Mouse (Mus musculus) intestine, embryonic 15.5 days (tissue): ENCODE measurements around the gene Nbas. TPM values are rescaled to one million over a fixed set of nuclear protein-coding genes. Genes with fewer than 3 reads are reported as not detected.
A peak's percentile ranks its signal among the peaks of the same experiment; 100 is the strongest.

Source experiments
- ATAC-seq: fragments of 200-750 bp; cut with Nextera tagmentation; 2 replicates; pipeline ENCODE4 v1.8.0; 2017; ENCODE audit warnings: moderate TSS enrichment, moderate library complexity
- H3K27ac ChIP-seq: fragments of 300-500 bp; sonication (generic); 2 replicates; pipeline ENCODE4 v1.5.1; 2015; ENCODE audit warnings: mild to moderate bottlenecking, inconsistent platforms
- H3K27me3 ChIP-seq: fragments of 300-500 bp; sonication (generic); replicated peaks from 2 replicates; pipeline ENCODE4 v1.6.1; 2015; ENCODE audit warnings: inconsistent platforms
- H3K36me3 ChIP-seq: fragments of 300-500 bp; sonication (generic); 2 replicates; pipeline ENCODE4 v1.6.1; 2015; ENCODE audit warnings: inconsistent platforms
- H3K4me1 ChIP-seq: fragments of 300-500 bp; sonication (generic); replicated peaks from 2 replicates; pipeline ENCODE4 v1.6.1; 2015; ENCODE audit warnings: inconsistent platforms
- H3K4me2 ChIP-seq: fragments of 300-500 bp; sonication (generic); replicated peaks from 2 replicates; pipeline ENCODE4 v1.6.1; 2015; ENCODE audit warnings: mild to moderate bottlenecking, inconsistent platforms
- H3K4me3 ChIP-seq: fragments of 300-500 bp; sonication (generic); replicated peaks from 2 replicates; pipeline ENCODE4 v1.5.1; 2015; ENCODE audit warnings: inconsistent platforms
- H3K9ac ChIP-seq: fragments of 300-500 bp; sonication (generic); 2 replicates; pipeline ENCODE4 v1.6.1; 2015; ENCODE audit warnings: inconsistent platforms
- H3K9me3 ChIP-seq: fragments of 300-500 bp; sonication (generic); 2 replicates; pipeline ENCODE4 v1.6.1; 2016; ENCODE audit warnings: inconsistent platforms
- WGBS: fragments of 180-500 bp; shearing (Covaris S2); methylation state at CpG from one replicate; pipeline ENCODE4 v1.1.7; 2015; 5-methylcytosine and 5-hydroxymethylcytosine counted together
- polyA plus RNA-seq: library from polyadenylated mRNA; unstranded; fragments of >200 nt; fragmentation: Nextera tagmentation; extraction: Ambion mirVana; gene quantifications from 2 replicates; pipeline ENCODE4 v1.2.1, GENCODE M21; 2015

Gene Nbas
- polyA plus RNA-seq, 1 experiment from 2014 or later = 16.4 TPM

DNA sequence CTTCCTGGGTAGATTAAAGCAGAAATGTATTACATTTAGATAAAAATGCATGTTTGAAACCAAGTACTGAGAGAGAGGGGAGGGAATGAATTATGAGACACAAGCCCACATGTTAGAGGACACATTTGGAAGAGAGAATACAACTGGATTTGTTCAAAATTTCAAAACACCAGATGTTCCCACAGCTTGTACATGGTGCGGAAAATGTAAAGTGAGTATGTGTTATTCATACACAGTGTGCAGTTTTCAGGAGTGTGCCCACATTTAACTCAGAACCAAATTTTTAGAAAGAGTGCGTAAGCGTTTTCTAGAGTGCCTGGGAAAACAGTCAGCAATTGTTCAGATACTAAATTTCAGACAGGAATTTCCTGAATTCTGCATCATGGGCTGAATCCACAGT, 217.3 kb downstream of the Nbas start:
- Histone ChIP-seq H3K27me3 (no peaks in the 10 kb centered on the region), H3K4me2 (no peak overlapping the region), H3K9ac (no peak overlapping the region), H3K36me3 (no peaks in the 10 kb centered on the region), H3K27ac (no peak overlapping the region), H3K4me1 (no peaks in the 10 kb centered on the region), H3K9me3 (no peaks in the 10 kb centered on the region), H3K4me3 (no peak overlapping the region)
- WGBS = 74% methylated on average over 3 of the region's 3 CpGs
- ATAC-seq = no peak

DNA sequence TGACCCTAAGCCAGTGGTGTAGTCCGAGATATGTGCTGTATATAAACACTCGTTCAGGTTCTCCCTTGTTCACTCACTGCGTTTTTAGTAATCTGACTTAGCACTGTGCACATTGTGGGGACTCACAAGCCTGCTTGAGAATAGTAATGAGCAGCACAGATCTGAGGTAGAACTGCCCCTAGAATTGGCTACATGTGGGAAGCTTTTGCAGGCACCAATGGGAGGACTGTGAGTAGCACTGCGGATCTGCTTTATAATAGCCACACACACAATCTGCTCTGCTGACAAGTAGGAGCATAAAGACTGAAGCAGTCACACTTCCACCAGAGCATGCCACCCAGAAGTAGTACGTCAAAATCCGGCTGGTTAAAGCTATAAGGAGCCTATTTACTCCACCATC, 228.3 kb downstream of the Nbas start:
- Histone ChIP-seq H3K36me3 (no peaks in the 10 kb centered on the region), H3K27ac (no peak overlapping the region), H3K9me3 (no peaks in the 10 kb centered on the region), H3K4me1 (no peaks in the 10 kb centered on the region), H3K4me3 (no peak overlapping the region), H3K27me3 (no peaks in the 10 kb centered on the region), H3K4me2 (no peak overlapping the region), H3K9ac (no peak overlapping the region)
- WGBS = 85% methylated on average over 6 of the region's 6 CpGs
- no peak for ATAC-seq

DNA sequence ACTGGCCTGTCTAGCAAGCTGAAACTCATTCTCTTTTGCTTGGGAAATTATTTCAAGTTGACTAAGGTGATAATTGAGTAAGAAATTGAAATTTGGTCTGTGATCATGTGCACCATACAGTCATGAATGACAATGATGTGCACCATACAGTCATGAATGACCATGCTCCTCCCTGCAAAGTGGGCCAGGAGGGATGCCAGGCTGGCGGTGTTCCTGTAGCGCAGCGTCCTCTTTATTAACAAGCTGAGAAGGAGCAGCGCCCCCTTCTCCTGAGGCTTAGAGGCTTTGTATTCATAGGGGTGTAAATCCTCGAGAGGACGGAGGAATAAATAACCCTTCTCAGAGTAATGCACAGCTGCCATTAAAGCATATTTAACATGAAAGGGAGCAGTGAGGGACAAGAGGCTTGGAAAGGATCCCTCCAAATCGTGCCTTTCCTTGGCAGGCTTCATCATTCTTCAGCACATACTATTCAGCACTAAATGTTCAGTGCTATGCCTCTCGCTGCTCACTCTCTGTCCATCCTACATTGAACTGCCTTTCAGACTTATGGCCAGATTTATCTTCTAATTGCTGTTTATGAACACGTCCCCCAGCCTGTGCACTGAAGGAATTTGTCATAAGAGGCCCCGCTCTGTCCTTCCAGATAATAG, 230.4 kb downstream of the Nbas start:
- H3K36me3 ChIP-seq = no peaks in the 10 kb centered on the region
- H3K27ac ChIP-seq = no peak overlapping the region
- H3K4me2 ChIP-seq = no peak overlapping the region
- H3K9me3 ChIP-seq = no peaks in the 10 kb centered on the region
- H3K4me3 ChIP-seq = no peak overlapping the region
- no peaks in the 10 kb centered on the region for H3K4me1 ChIP-seq
- WGBS = 80% methylated on average over 10 of the region's 10 CpGs
- no peaks in the 10 kb centered on the region for H3K27me3 ChIP-seq
- ATAC-seq = no peak
- no peak overlapping the region for H3K9ac ChIP-seq

DNA sequence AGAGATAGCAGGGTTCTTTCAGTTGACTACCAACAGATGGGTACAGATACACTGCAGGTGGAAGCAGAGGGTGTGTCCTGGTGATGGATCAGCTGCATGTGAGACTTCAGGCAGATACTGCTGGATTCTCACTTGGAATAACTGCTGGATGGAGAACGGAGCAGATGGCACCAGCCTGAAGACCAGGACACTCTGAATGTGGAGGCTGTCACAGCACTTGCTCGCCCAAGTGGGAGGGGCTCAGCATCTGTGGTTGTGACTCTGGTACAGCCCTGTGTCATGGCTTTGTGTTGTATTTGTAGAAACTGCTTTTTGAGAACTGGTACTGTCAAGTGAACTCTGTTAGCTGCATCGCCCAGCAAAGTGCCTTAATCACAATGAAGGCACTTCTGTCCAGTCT, 231.3 kb downstream of the Nbas start:
- no peak for ATAC-seq
- H3K4me1 ChIP-seq = no peaks in the 10 kb centered on the region
- 90% methylated on average over 3 of the region's 3 CpGs for WGBS

DNA sequence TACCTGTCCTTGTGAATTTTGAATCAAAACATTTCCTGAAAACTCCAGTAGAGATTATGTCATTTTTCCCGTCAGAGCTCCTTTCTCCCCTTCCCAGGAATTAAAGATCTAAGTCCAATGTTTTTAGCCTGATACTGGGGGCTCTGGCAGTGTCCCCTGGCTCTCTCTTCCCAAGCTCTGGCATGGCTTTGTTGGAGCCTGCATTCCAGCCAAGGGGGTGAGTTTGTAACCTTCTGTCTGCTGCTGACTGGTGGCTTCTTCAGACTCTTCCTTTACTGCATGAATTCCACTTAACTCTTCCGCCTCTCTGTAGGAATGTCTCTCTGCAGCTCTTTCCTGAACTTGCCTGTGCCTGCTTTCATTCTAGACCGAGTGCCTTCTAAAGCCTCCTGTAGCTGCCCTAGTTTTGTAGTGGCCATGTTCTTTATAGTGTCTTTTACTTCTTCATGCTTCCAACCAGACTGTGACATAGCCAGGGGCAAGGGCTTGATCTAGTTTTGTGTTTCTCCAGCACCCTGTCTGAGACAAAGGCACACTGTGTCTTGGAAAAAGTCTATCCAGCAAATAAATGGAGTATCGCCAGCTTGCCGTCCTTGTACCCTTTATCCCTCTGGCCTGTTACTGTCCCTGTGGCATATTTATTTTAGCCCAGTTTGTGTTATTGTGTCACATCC, 236.0 kb downstream of the Nbas start:
- WGBS = 75% methylated on average over 5 of the region's 5 CpGs
- Histone ChIP-seq H3K27me3 (no peaks in the 10 kb centered on the region), H3K27ac (no peak overlapping the region), H3K4me2 (no peak overlapping the region), H3K9ac (no peak overlapping the region), H3K9me3 (no peaks in the 10 kb centered on the region), H3K4me3 (no peak overlapping the region), H3K36me3 (no peaks in the 10 kb centered on the region), H3K4me1 (no peaks in the 10 kb centered on the region)
- ATAC-seq = no peak

More for the DNA sequence above, 231.3 kb downstream of the Nbas start:
- Histone ChIP-seq H3K4me3 (no peak overlapping the region), H3K27me3 (no peaks in the 10 kb centered on the region), H3K27ac (no peak overlapping the region), H3K36me3 (no peaks in the 10 kb centered on the region), H3K9ac (no peak overlapping the region), H3K4me2 (no peak overlapping the region), H3K9me3 (no peaks in the 10 kb centered on the region)

DNA sequence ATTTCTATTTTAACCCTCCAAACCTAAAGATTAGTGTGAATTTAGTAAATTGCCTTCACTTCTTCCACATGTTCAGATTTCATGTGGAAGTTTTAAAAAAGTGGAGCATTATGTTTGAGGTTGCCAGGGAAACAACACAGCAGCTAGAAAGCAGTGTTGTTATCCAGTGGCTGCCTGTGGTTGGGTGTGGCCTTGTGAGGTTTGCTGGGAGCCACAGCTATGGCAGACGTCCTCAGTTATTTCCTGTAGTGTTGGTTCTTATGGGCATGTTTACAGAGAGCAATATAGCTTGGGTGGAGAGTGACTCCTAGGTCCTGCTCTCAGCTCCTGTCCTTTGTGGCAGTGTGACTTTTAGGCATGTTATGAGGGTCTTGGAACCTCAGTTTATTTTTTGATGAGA, 249.1 kb downstream of the Nbas start:
- Histone ChIP-seq H3K27me3 (no peaks in the 10 kb centered on the region), H3K36me3 (0 out of 2 replicates have a peak, but pooled peaks cover 2% of the 10 kb centered on the region), H3K4me1 (no peaks in the 10 kb centered on the region), H3K9me3 (no peaks in the 10 kb centered on the region), H3K27ac (no peak overlapping the region), H3K4me3 (no peak overlapping the region), H3K9ac (no peak overlapping the region), H3K4me2 (no peak overlapping the region)
- WGBS = 24% methylated on average over 1 of the region's 1 CpGs
- no peak for ATAC-seq

DNA sequence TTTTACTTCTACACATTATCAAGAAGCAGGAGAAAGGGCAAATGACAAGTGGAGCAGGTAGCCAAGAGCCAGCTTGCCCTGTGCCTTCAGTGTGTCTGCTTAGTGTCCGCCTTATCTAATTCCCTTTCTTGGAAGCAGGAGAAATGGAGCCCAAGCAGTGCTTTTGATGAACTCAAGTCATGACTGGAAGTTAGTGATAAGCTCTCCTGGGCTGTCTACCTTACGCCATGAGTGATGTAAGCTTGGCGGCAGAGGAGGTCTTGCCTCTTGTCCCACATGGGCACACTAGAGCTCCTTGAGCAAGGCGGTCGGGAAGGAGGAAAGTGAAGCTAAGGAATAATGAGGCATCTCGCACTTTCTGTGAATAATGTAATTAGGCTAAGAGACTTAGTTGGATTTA, 250.5 kb downstream of the Nbas start:
- Histone ChIP-seq H3K27ac (no peak overlapping the region), H3K9ac (no peak overlapping the region), H3K9me3 (no peaks in the 10 kb centered on the region), H3K27me3 (no peaks in the 10 kb centered on the region), H3K36me3 (no peaks in the 10 kb centered on the region), H3K4me1 (no peaks in the 10 kb centered on the region), H3K4me2 (no peak overlapping the region), H3K4me3 (no peak overlapping the region)
- WGBS = 94% methylated on average over 6 of the region's 6 CpGs
- ATAC-seq = no peak

DNA sequence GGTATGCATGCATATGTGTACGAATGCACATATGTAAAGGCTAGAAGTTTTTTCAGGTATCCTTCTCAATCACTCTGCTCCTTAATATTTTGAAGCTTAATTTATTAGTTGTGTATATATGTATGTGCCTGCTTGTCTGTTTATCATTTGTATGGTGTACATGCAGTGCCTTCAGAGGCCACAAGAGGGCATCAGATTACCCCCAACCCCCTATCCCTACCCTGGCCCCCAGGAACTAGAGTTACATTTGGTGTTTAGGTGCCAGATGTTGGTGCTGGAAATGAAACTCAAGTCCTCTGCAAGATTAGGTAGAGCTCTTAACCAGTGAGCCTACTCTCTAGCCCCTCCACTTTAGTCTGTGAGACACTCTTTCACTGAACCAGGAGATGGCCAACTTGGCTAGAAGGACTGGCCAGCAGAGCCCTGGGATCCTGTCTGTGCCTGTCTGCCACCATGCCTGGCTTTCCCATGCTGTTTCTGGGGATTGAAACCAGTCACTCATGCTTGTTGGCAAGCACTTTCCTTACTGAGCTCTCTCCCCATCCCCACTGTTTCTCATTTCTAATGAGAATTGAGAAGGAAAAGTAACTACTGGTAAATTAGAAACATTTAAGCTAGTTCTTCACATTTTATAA, 263.9 kb downstream of the Nbas start:
- Histone ChIP-seq H3K4me2 (no peak overlapping the region), H3K9me3 (no peaks in the 10 kb centered on the region), H3K4me3 (no peak overlapping the region), H3K27ac (no peak overlapping the region), H3K27me3 (no peaks in the 10 kb centered on the region), H3K4me1 (no peaks in the 10 kb centered on the region), H3K9ac (no peak overlapping the region), H3K36me3 (no peaks in the 10 kb centered on the region)
- WGBS = 81% methylated on average over 1 of the region's 1 CpGs
- no peak for ATAC-seq

DNA sequence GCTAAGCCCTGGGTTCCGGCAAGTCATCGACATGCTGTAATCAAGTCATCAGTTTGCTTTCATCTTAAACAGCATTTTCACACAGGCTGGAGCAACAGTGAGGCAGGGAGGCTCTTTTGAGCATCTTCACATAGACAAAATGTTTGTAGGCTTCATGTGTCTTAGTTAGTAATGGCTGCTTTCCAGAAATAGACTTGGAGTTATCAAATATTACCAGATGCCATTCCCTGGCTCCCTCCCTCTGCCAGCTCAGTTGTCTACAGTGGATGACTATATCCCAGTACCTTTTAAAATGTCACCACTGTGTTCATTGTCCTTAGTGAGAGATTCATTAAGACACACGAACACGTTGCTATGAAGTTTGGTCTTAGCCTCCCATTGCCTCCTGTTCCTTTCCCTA, 270.2 kb downstream of the Nbas start:
- Histone ChIP-seq H3K36me3 (no peaks in the 10 kb centered on the region), H3K9me3 (no peaks in the 10 kb centered on the region), H3K27me3 (no peaks in the 10 kb centered on the region), H3K27ac (no peak overlapping the region), H3K4me1 (no peaks in the 10 kb centered on the region), H3K4me2 (no peak overlapping the region), H3K4me3 (no peak overlapping the region), H3K9ac (no peak overlapping the region)
- WGBS = 87% methylated on average over 4 of the region's 4 CpGs
- no peak for ATAC-seq

DNA sequence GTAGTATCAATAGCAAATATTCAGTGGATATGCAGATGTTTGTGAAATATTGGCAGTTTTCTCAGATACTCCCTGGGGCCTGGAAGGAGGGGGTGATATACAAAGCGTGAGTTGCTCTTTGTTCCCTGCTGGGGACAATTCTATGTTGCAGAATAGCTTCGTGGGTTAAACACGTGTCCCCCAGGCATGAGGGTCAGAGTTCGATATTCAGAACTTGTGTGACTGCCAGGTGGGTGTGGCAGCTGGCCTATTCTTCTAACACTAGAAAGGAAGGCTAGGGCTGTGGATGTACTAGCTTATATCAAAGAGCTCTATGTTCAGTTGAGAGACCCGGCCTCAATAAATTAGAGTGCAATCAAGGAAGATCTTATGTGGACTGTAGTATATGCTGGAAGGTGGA, 274.9 kb downstream of the Nbas start:
- Histone ChIP-seq H3K4me2 (no peak overlapping the region), H3K27ac (no peak overlapping the region), H3K9ac (no peak overlapping the region), H3K4me1 (no peaks in the 10 kb centered on the region), H3K4me3 (no peak overlapping the region), H3K27me3 (no peaks in the 10 kb centered on the region), H3K36me3 (no peaks in the 10 kb centered on the region), H3K9me3 (no peaks in the 10 kb centered on the region)
- ATAC-seq = 0 out of 2 replicates have a peak, but pooled peaks have one; percentile 39
- WGBS = 79% methylated on average over 5 of the region's 5 CpGs

DNA sequence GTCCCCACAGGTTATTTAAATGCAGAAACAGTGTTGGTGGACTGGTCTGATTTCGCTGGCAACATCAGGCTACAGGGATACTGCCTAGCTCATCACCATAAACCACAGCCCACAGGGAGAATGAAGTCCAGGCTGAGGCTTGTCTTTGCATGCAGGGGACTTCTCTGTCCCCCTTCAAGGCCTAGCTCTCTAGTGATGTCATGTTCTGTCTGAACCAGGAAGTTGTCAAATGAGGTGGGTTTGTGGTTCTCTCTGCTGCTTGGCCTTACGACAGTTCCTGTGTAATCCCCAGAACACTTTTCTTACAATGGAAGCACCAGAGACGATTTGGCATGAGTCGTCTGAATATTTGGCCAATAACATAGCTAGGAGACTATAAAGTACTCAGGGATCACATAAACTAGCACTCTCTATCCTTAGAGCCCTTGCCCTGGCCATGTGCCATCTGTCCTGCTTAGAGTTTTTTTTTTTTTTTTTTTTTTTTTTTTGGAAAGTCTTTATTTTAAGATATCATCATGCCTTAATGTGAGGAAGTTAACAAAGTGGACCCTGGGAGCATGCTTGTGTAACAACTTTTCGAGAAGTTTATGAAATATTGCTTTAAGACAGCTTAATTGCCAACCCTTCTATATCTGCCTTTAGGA, 294.8 kb downstream of the Nbas start:
- 84% methylated on average over 5 of the region's 5 CpGs for WGBS
- H3K36me3 ChIP-seq = no peaks in the 10 kb centered on the region
- no peaks in the 10 kb centered on the region for H3K27me3 ChIP-seq
- no peak for ATAC-seq
- no peaks in the 10 kb centered on the region for H3K4me1 ChIP-seq
- no peak overlapping the region for H3K4me2 ChIP-seq
- no peak overlapping the region for H3K4me3 ChIP-seq
- H3K9ac ChIP-seq = no peak overlapping the region
- no peak overlapping the region for H3K27ac ChIP-seq
- H3K9me3 ChIP-seq = no peaks in the 10 kb centered on the region

DNA sequence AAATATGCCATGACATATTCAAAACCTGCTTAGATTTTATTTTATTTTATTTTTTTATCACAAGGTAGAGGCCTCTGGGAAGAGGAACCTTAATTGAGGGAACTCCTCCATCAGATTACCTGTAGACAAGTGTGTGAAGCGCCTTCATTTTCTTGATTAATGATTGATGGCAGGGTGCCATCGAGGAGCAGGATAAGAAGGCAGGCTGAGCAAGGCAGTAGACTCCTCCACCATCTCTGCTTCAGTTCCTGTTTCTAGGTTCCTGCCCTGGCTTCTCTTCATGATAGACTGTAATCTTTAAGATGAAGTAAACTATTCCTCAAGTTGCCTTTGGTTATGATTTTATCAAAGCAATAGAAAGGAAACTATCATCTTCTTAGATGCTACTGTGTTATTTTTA, 295.4 kb downstream of the Nbas start:
- 72% methylated on average over 2 of the region's 2 CpGs for WGBS
- ATAC-seq = no peak
- H3K9me3 ChIP-seq = no peaks in the 10 kb centered on the region

More for the DNA sequence above, 295.4 kb downstream of the Nbas start:
- no peak overlapping the region for H3K27ac ChIP-seq
- H3K27me3 ChIP-seq = no peaks in the 10 kb centered on the region
- no peak overlapping the region for H3K4me3 ChIP-seq
- no peaks in the 10 kb centered on the region for H3K36me3 ChIP-seq
- no peak overlapping the region for H3K9ac ChIP-seq
- no peaks in the 10 kb centered on the region for H3K4me1 ChIP-seq
- H3K4me2 ChIP-seq = no peak overlapping the region
